Mouse (Mus musculus): ENCODE results near the gene Acot2. TPM values are rescaled to one million over a fixed set of nuclear protein-coding genes. Genes with fewer than 3 reads are reported as not detected.
"Not testable (repeated sequence)": the region's sequence is repeated elsewhere in the genome, so short reads cannot be mapped to it uniquely, and the experiment has no call there.

Acot2 gene
- total RNA-seq, 2 experiments from 2014 or later = 6.6 to 6.9 TPM

- intact Hi-C loops (cut with DNase I) = no loop called here
These were observed 9.6 kb downstream of the Acot2 start for GRCm38 (mm10) chr12:83997221-83997620.

GRCm38 (mm10) chr12:83998341-83999107 is 10.9 kb downstream of the Acot2 start:
- intact Hi-C loops (cut with DNase I) = no loop called here
- no peak for DNase-seq

More at GRCm38 (mm10) chr12:83997221-83997620, 9.6 kb downstream of the Acot2 start:
- DNase-seq = no peak

GRCm38 (mm10) chr12:83999237-83999636 is 11.6 kb downstream of the Acot2 start:
- intact Hi-C loops (cut with DNase I) = not testable (repeated sequence)
- DNase-seq = peak; percentile 30

DNA sequence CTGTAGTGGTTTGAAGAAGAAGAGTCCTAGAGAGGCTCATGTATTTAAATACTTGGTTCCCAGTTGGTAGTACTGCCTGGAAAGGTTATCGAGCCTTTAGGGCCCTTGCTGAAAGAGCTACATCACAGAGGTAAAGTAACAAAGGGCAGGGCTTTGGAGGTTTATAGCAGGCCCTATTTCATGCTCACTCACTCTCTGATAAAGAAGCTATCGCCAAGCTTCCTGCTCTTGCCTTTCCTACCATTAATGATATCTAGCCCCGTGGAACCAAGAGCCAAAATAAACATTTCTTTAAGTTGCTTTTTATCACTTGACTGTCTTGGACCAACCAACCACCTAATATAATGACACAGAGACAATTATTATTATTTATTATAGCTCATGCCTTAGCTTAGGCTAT is 12.8 kb downstream of the Acot2 start:
- no peak for DNase-seq
- intact Hi-C loops (cut with DNase I) = no loop called here

DNA sequence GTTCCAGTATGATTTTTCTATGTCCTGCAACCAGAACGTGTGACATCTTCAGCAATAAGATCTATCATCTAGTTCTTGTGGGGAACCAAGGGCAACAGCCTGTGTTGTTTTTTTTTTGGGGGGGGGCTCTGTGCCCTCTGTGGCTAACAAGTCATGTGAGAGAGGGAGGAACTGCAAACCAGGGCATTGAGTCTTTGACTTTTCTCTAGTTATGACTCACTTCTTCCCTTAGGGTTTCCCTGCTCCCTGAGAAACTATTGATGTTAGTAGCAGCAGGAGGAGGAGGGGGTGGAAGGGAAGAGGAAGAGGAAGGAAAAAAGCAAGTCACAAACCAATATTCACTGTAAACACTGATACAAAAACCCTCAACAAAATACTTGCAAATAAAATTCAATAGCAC is 16.2 kb downstream of the Acot2 start:
- intact Hi-C loops (cut with DNase I) = no loop called here
- DNase-seq = no peak

DNA sequence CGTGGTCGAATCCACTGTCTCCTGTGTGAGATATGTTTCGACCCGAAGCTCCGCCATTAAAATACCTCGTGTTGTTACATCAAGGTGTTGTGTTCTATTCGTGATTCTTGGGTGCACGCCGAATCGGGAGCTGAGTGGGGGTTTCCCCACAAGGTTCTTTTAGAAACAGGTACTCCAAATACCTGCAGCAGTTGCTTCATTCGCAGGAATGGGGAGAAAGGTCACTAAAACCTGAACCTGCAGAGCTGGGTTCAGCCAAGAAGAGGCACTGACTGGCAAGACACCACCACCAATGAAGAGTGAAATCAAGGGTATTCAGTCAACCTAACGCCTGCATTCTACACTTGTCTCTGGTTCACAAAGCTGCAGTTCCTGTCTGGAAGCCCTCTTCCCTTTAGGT is 20.6 kb downstream of the Acot2 start:
- intact Hi-C loops (cut with DNase I) = no loop called here
- DNase-seq = no peak

- DNase-seq = no peak
- intact Hi-C loops (cut with DNase I) = no loop called here
These were observed 21.1 kb downstream of the Acot2 start for GRCm38 (mm10) chr12:84008729-84009128.

DNA sequence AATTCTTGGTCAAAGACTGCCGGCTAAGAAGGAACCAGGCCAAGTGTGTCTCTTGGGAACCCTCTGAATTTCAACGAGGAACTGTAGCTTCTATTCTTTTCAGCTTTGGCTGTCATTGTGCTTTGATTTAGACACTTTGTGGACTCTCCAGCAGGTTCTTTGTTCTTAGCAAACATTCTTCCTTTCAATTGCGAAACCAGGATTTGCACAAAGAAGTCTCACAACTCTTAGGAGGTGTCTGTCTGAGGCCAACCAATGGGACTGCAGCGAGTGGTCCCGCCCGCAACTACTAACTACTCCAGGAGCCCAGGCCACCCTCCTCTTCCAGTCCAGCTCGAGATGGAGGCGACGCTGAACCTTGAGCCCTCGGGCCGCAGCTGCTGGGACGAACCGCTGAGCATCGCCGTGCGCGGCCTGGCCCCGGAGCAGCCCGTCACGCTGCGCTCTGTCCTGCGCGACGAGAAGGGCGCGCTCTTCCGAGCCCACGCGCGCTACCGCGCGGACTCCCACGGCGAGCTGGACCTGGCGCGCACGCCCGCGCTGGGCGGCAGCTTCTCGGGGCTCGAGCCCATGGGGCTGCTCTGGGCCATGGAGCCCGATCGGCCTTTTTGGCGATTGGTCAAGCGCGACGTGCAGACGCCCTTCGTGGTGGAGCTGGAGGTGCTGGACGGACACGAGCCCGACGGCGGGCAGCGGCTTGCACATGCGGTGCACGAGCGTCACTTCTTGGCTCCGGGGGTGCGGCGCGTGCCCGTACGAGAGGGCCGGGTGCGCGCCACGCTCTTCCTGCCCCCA is 21.7 kb downstream of the Acot2 start, which contains the start of gene Acot1:
Gene Acot1, plus strand, starts transcription at position 320 of the 795 bp plus-strand sequence.
- DNase-seq = peak; percentile 70
- intact Hi-C loops (cut with DNase I) = not testable (repeated sequence)

GRCm38 (mm10) chr12:84010201-84010600 is 22.5 kb downstream of the Acot2 start:
- intact Hi-C loops (cut with DNase I) = no loop called here
- no peak for DNase-seq

DNA sequence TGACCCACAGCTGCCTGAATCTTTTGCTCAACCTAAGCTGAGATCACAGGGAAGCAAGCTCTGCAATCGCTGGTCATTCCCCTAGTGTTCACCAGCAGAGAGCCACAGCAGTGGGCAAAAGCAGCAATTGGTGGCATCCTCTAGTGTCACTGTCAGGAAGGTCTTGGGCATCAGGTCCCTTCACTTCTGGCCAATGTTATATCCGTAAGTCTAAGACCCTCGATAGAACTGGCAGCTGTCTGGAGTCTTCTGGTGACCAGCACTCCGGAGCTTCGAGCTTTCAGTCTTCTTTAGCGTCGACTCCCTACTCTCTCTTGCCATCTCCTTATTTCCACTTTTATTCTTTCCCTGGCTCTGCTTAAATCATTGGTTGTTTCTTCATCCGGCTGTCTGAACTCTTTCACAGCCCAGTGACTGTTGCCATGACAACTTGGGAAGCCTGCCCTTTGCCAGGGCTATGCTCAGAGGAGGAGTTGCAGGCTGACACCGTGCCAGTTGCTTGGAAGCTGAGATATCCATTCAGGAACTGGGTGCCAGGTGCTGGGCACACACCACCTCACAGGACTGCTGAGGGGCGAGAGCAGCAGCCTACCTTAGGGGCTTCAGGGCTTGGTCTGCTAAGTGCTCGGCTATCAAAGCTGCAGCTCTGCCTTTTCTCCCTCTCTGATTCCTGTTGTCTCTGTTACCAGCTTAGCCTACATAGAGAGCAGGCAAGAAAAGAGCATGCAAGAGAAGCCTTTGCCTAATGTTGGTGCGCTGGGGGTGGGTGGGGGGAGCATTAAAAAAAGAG is 23.8 kb downstream of the Acot2 start:
- peak; percentile 96 for DNase-seq
- intact Hi-C loops (cut with DNase I) = no loop called here

DNA sequence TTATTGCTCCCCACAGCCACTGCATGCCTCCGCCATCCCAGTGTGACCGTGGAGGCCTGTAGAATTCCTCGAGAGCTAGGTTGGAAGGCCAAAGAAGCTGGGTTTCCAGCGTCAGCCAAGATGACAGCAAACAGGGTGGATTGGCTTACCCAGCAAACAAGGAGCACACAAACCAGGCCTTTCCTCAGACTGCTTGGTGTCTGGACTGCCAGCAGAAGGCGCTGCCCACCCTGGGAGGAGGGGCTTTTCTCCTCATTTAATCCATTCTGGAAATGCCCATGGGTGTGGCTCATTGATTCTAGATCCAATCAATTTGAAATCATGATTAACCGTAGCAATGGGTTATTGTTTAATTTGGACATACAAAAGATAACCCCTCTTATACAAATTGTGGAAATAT is 25.5 kb downstream of the Acot2 start:
- peak; percentile 34 for DNase-seq
- intact Hi-C loops (cut with DNase I) = no loop called here

DNA sequence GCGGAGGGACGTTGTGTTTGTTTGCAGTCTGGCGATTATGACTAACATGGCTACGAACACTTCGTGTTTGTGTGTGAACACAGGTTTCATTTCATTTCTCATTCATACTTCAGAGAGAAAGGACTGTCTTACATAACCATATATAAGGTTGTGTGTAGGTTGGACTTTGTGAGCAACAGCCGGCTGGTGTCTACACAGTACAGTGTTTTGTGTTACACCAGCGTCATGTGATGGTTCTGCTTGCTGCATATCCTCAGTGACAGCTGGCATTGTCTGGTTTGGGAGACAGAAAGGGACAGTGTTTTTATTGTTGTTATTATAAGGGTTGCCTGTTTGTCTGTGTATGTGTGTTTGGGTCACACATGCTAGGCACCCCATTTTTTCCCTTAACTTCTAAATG is 26.0 kb downstream of the Acot2 start:
- no peak for DNase-seq
- intact Hi-C loops (cut with DNase I) = no loop called here

- DNase-seq; intact Hi-C loops (cut with DNase I): not testable (repeated sequence)
These were observed 32.9 kb downstream of the Acot2 start for GRCm38 (mm10) chr12:84020528-84020927.

DNA sequence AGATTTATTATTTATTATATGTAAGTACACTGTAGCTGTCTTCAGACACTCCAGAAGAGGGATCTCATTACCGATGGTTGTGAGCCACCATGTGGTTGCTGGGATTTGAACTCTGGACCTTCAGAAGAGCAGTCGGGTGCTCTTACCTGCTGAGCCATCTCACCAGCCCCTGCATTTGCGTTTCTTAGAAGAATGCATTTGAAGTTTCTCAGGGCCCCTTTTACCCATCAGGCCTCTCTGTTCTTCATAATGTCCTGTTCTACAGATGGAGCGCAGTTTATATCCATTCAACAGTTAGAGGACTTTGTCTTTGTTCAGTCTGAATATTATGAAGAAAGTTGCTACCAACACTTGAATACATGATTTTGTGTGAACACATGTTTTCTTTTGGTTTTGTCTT is 34.6 kb downstream of the Acot2 start:
- DNase-seq; intact Hi-C loops (cut with DNase I): not testable (repeated sequence)

DNA sequence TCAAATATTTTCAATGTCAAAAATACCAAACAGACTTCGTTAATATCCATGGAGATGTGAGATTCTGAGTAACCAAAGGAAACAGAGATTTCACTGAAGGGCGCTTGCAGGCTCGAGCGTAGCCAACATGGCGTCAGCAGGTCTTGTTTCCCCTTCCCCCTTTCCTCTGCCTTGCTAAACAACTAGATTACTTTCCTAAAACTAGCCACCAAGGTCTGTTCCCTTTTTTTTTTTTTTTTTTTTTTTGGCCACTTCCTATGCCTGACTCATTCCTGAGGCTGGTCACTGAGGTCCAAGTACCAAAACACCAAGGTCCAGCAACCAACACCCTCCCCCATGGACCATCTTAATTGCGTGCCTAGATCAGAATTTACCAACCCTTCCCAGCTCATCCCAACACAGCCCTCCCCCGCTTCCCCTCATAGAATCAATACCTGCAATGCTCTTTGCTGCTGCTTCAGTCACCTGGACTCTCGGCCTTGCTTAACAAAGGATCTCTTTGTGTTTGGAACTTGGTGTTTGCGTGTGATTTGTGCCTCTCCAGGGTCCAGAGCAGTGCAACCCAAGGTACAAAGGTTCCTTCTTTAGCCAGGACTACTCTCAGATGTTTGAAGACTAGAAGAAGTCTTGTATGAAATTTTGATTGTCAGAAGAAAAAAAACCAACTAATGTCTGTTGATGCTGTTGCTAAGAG is 35.5 kb downstream of the Acot2 start:
- no peak for DNase-seq
- intact Hi-C loops (cut with DNase I) = no loop called here

GRCm38 (mm10) chr12:84025888-84026287 is 38.2 kb downstream of the Acot2 start:
- intact Hi-C loops (cut with DNase I) = no loop called here
- DNase-seq = no peak

- DNase-seq; intact Hi-C loops (cut with DNase I): not testable (repeated sequence)
These were observed 40.7 kb downstream of the Acot2 start for GRCm38 (mm10) chr12:84028328-84028727.

GRCm38 (mm10) chr12:84029043-84029442 is 41.4 kb downstream of the Acot2 start:
- intact Hi-C loops (cut with DNase I); DNase-seq: not testable (repeated sequence)

GRCm38 (mm10) chr12:84030659-84031332 is 43.1 kb downstream of the Acot2 start:
- peak; percentile 70 for DNase-seq
- intact Hi-C loops (cut with DNase I) = no loop called here

- intact Hi-C loops (cut with DNase I) = no loop called here
- DNase-seq = no peak
These were observed 45.2 kb downstream of the Acot2 start for GRCm38 (mm10) chr12:84032854-84033253.
